Mouse (Mus musculus): Measurements from ENCODE around the gene Uqcrc1.

Gene Uqcrc1

DNA sequence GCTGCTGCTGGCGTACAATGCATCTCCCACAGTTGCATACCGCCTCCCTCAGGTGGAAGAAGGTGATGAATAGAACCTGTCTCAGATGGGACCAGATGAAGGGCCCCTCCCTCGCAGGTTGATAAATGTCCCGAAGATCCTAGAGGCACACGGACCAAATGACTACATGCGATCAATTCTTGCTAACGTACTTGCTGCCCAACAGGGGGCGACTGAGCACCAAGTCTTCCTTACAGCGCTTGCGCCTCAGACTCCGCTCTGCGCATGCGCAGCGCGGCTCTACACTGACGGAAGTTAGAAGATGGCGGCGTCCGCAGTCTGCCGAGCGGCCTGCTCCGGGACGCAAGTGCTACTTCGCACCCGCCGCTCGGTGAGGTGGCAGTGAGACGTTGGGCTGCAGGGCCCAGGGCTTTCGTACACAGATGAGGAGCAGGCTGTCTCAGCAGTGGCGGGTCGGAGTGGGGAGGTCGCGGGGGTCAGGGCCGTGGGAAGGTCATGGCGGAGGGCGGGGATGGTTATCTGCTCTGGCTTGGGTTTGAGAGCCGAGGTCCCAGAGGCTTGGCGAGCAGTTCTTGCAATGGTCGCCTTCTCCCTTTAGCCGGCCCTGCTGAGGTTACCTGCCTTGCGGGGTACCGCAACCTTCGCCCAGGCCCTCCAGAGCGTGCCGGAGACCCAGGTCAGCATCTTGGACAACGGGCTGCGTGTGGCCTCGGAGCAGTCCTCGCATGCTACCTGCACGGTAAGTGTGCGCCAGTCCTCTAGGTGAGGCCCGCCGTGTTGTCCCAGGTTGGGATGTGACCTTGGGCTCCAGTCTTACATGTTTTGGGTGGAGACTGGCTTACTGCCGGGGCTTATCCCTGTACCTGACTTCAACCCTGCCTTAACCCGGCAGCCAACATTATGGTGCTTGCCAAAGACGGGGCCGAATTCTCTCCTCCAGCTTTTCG, at the start of gene Uqcrc1:
Uqcrc1 (plus strand) TSS at position 216 of the 947 bp plus-strand sequence.
- peak; percentile 92 to 94 for DNase-seq

DNA sequence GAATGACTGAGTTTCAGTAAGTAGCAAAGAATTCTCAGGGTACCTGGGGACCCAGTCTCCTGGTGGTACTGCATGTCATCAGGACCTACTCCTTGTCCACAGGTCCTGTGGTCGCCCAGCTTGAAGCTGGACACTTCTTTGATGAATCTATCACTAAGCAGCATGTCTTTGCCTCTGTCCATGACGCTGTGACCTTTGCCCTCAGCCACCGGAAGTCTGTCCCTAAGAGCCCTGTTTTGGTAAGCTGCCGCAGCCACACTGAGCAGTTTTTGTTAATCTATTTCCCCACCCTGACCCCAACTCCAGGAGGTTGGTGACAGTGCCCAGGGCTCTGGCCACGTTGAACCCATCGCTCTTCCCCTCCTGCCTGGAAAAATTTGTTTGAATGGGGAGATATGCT, 24.1 kb upstream of the Uqcrc1 start:
- no peak for DNase-seq

DNA sequence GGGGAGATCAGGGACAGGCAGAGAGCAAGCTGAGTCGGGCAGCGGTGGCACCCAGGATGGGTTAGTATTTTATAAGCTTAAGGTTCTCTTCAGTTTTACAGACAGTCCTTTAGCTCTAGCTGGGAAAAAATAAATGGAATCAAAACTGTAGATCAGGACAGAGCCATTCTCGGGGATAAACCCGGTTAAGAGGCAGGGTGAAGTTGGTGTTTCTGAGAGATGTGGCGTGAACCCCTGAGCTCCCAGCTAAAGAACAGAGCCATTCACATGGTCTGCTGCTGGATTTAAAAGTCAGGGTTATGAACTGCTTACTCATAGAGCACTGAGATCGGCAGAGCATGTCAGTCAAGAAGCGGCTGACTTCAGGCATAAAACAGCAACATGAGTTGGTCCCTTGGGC, 23.3 kb upstream of the Uqcrc1 start:
- DNase-seq, result no peak

DNA sequence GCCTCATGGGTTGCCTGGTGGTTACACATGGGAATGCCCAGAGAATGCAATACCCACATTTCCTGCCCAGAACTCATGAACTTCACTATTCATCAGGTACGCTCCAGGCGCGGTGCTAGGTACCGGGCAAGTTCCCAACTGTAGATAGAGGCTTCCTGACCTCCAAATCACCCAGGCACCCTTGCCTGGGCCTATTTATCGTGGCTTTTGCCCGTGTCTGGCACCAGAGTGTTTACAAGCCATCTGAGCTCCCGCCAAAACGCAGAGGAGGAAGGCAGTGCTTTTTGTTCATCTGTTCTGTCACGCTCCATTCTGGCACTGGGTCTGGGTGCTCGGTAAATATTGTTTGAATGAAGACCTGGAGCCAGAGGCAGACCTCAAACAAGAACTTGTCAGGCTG, 22.8 kb upstream of the Uqcrc1 start:
- DNase-seq, result no peak

DNA sequence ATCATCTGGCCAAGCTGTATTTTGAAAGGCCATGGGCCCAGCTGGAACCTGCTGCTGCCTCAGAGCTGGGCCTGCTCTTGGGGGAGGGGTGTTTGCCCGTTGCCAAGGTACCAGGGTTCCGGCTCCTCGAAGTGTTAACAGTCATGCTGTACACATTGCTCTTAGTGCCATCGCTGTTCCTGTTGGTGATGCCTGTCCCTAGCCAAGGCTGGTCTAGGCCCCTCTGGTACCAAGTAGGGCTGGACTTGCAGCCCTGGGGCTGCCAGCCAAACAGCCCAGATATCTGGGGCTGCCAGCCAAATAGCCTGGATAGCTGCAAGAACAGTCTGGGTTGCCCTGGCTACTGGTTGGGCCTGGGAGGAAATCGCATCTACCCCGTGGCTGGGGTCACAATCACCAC, 21.9 kb upstream of the Uqcrc1 start, which contains the start of gene Tmem89:
Tmem89 (plus strand) TSS at position 129 of the 400 bp plus-strand sequence.
- DNase-seq, result no peak

DNA sequence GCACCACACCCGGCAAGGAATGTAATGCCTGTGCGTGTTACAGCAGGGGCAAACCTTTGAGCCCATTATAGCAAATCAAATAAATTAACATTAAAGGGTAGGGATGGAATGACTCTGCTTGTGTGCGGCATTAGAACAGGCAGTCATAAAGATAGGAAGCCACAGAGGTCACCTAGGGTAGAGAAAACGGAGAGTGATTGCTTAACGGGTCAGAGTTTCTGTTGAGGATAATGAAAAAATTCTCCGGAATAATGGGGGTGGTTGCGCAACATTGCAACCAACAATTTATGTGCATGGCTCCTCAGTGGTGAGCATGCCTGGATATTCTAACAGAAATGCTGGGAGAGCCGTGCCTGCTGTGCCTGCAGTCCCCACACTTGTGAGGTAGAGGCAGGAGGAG, 10.5 kb upstream of the Uqcrc1 start:
- no peak for DNase-seq

DNA sequence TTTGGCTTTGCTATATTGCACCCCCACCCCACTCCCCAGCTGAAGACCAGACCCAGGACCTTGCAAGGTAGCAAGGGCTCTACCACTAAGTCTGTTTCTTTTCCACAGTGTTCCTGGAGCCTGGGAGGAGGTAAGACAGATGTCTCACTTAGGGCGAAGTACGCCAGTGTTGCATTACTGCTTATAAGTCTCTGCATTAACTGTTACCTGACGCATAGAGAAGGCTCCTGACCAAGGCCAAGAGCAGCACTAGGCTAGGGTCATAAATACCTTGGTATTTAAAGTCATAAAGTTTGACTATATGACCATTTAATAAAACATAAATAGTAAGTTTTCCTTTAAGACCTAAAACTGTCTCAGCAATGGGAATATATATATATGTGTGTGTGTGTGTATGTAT, 8.0 kb upstream of the Uqcrc1 start:
- no peak for DNase-seq

DNA sequence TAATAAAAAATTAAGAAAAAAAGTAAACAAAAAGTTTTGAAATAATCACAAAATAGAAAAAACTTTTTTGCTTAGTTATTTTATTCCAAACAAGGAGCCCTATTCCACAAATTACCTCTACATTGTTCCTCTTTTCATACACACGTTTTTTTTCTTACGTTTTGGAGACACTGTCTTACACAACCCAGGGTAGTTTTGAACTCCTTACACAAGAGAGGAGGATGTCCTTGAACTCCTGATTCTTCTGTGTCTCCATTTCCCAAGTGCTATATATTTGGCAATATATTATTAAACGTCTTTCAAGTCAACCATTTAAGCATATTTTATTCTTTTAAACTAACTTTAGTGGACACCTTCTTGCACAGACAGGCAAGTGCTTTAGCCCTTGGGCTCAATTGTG, 442 bp upstream of the Uqcrc1 start:
- DNase-seq, result no peak

DNA sequence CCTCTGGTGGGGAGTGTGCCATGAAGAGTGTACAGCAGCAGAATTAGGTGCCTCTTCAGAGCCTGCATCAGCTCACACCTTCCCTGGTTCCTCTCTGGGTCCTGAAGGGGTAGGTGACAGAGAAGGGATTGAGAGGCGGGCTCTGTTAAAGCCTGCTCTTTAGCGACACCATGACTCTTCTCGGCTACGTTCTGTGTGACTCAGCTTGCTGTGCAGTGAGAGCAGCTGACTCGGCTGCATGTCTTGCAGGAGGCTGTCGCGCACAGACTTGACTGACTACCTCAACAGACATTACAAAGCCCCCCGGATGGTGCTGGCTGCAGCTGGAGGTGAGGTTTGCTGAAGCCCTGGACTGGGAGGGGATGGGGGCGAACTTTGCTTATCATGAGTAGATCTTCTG, 8.7 kb downstream of the Uqcrc1 start:
- no peak for DNase-seq

DNA sequence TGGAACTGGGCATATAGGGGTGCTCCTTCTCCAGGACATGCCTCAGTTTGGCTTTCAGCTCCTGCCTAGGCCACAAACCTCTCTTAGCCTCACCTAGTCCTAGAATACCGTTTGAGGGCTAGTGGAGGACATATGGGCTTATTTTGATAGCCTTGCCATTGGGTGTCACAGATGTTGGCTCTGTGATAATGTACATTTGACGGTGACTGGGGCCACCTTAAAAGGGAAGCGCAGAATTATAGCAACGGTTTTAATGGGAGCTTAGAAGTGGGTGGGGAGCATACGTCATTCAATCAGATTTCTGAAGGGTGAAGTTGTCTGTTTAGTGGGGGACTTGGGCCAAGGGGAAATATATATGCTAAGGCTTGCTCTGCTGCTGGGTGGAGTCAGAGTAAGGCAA, 9.2 kb downstream of the Uqcrc1 start:
- no peak for DNase-seq

DNA sequence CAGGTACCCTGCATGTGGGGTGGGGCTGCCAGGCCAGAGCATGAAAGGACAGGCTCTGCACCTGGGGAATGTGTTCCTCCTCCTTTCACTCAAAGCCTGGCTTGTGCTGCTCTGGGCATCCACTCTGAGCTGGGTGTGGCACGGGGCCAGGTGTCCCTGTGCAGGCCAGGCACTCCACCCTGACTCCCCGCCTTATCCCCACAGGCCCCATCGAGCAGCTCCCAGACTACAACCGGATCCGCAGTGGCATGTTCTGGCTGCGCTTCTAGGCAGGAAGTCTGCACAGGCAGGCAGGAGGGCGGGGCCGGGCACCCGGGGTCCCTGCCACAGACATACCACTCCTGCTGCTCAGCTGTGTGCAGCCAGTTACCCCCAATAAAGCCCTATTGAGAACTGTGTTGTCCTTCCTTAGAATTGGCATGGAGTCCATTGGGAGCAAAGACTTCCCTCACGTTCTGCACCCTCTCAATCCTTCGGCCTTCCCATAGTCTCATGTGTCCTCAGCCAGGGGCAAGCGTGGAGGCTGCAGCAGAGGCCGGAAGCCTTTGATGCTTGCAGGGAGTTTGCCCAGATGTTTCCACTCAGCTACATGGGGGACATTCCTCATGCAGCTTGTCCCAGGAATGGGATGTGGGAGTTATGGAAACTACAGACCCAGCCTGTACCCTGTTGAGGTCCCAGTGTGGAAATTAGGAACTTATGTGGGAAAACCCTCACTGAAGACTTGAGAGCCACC, 13.0 kb downstream of the Uqcrc1 start:
- peak in 1 of 2 experiments; percentile 21 for DNase-seq

DNA sequence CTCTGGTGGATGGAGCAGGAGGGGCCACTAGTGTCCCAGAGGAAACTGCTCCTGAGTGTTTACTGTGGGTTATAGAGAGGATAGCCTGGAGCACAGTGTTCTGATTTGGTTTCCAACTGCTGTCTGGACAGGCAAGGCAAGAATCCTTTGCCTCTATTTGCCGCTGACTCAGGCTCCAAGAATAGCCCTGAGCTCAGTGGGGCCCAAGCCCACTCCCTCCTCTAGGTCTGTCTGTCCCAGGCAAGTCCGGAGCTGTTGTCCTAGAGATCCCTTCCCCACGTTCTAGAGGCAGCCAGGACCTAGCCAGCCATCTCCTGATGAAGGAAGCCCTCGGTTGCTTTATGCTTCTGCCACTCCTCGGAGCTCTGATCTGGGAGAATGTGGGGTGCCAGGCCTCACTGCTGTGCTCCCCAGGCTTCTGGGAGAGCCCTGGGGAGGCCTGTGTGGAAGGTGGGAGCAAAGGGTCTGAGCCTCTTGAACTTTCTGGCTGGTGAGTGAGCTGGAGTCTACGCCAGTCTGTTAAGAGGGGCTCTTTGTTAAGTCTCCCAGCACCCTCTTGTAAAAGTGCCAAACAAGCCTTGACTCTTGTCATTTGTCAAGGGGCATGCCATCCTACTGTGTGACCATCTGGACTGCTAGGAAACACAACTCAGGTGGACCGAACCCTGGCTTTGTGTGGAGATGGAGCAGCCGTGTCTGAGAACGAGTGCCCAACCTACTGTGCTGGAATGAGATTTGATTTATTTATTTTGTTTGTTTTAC, 13.7 kb downstream of the Uqcrc1 start:
- no peak for DNase-seq

DNA sequence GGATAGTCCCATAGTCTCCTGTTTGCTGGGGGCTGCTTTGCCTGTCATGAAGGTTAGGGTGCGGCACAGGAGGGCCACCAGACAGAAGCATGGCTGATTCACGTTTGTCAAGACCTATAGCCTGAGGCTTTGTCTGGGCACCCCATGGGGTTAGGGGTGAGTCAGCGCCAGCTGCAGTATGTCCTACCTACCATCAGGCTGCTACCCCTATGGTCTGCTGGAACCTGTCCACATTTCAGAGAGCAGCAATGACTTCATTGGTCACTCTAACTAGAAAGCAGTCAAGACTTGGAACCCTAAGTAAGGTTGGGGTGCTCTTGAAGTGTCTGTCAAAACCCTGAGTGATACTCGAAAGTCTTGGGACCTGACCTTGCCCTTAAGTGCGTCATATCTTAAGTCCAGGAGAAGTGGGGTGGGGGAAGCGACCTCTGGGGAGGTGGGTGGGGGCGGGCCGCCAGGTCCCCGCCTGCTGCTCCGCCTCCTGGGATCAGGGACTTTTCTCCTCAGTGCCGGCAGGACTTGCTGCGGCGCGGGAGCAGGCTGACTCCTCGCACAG, 16.7 kb downstream of the Uqcrc1 start, which contains the start of gene Col7a1:
Col7a1 (plus strand) TSS at position 506 of the 556 bp plus-strand sequence.
- DNase-seq, result no peak

DNA sequence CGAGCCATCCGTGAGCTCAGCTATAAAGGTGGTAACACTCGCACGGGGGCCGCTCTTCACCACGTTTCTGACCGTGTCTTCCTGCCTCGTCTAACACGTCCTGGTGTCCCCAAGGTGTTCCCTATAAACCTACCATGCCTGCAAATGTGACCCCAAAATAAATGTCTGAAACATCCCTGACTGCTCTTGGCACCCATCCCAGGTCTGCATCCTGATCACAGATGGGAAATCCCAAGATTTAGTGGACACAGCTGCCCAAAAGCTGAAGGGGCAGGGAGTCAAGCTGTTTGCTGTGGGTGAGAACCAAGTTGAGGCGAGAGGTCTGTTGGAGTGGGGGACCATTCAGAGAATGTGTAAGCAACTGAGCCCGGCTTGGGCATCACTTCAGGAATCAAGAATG, 18.8 kb downstream of the Uqcrc1 start:
- DNase-seq, result no peak

DNA sequence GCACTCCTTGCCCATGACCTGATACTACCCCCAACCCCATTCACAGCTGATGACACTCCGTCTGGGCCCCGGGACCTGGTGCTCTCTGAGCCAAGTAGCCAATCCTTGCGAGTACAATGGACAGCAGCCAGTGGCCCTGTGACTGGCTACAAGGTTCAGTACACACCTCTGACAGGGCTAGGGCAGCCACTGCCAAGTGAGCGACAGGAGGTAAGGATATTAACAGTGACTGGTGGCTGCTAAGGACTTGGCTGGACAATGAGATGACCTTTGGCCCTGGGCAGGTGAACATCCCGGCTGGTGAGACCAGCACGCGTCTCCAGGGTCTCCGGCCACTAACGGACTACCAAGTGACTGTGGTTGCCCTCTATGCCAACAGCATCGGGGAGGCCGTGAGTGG, 19.4 kb downstream of the Uqcrc1 start:
- no peak for DNase-seq

DNA sequence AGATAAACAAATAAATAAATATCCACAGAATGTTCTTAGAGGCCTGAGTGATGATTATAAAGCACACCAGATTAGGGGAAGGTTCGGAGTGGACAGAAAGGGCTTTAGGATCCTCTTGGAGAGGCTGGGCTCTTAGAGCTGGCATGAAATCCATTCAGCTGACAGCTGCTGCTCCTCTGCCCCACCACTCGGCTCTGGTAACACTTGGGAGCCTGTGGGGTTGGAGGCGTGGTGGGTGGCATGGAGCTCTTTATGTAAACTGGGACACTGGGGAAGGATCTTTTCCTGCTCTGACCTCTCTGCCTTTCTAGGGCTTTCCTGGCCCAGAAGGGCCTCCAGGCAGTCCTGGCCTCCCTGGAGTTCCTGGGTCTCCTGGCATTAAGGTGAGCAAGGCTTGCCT, 27.1 kb downstream of the Uqcrc1 start:
- no peak for DNase-seq

DNA sequence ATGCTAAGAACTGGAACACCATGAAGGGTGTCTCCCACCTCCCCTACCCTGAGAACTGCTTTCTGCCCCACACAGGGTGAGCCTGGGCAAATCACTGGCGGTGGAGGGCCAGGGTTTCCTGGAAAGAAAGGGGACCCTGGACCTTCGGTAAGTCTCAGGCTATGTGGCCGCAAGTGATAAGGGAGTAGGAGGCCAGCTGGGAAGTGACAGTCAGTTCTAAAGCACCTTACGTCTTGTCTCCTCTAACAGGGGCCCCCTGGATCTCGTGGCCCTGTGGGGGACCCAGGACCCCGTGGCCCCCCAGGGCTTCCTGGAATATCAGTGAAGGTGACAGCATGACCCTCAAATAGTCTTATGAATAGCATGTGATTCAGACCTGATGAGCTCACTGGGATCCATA, 27.9 kb downstream of the Uqcrc1 start:
- no peak for DNase-seq

DNA sequence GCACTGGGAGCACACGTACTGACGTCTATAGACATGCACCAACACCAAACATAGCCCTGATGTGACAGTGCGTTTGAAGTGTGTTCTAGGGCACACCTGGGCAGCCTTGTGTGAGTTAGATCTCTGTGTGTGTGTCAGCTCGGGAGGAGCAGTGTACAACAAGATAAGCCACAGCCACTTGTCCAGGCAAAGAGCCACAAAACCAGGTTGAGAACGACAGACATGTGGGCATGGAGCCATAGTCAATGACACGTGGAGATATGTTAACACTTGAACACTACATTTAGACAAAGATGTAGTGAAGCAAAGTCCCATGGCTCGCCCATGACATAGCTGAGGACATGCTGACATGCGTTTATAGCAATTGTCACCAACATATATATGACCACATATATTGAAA, 34.2 kb downstream of the Uqcrc1 start:
- no peak for DNase-seq

DNA sequence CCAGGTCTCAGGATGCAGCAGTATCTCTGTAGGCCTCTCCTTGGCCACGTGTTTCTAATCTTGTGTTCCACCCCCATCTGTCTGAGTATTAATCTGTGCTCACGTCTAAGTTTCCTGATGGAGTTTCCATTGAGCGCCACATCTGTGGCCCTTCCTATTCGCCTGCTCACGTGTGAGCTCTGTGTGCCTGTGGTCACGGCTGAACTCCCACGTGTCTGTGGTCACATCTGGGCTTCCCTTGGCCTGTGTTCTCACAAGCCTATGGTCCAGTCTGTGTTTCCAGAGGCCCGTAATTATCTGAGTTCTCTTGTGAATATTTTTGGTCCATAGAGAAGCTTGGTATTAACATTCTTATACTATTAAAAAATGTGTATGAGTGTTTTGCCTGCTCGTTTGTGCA, 40.0 kb downstream of the Uqcrc1 start:
- DNase-seq, result no peak

DNA sequence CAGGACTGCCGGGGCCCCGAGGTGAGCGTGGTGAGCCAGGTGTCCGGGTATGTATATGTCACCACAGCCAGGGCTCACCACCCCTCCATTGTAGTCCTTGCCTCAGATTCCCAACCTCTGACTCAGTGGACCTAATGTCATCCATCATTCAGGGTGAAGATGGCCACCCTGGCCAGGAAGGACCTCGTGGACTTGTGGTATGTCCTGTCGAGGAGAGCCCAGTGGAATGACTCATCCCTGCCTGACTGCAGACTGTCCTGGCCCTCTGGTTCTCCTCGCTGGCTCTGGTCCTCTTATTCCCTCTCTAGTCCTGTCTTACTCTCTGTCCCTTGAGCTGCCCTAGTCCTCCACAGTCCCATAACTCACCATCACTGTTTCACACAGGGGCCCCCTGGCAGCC, 41.5 kb downstream of the Uqcrc1 start:
- DNase-seq, result no peak

DNA sequence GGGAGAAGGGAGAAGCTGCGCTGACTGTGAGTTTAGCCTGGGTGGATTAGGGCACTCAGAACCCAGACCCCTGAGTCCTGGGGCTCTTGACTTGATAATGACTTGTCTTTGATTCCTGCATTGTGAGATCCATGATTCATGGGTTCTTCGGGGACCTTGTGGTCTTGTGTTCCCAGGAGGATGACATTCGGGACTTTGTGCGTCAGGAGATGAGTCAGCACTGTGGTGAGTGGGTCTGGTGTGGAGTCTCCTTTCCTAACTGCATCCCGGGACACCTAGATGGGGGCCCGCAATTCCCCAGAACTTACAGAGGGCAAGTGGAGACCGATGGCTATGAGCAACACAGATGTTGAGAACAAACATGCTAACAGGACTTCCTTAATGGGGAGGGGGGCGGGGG, 46.1 kb downstream of the Uqcrc1 start:
- DNase-seq, result no peak

DNA sequence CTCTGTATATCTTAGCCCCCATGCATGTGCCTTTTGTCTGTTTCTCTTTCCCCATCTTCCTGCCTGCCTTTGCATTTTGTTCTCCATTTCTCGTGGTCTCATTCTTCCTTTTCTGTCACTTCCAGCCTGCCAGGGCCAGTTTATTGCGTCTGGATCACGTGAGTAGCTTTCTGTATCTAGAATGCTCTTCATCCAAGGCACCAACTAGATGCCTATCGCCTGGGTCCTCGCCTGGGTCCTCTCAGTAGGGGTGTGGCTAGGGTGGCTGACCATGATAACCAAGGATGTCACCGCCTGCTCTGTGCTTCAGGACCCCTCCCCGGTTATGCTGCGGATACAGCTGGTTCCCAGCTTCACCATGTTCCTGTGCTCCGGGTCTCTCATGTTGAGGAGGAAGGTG, 46.8 kb downstream of the Uqcrc1 start:
- no peak for DNase-seq

DNA sequence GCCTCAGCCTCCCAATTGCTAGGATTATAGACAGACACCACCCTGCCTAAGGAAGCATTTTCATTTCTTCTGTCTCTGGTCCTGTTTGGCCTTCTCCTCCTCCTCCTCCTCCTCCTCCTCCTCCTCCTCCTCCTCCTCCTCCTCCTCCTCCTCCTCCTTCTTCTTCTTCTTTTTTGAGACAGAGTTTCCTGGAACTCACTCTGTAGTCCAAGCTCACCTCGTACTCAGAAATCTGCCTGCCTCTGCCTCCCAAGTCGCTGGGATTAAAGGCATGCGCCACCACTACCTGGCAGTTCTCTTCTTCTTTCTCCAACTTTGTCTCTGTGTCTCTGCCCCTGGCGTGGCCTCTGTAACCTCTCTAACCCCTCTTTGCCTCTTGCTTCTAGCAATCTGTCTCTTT, 49.3 kb downstream of the Uqcrc1 start, which contains the start of gene Ucn2:
Ucn2 (plus strand) TSS at position 301 of the 400 bp plus-strand sequence.
- DNase-seq, result no peak

Measured in thymus, postnatal 36 days (tissue).